Mouse (Mus musculus) cortical plate, adult 2 months (tissue): ENCODE data around the gene Gm10643. TPM values are rescaled to one million over a fixed set of nuclear protein-coding genes. Genes with fewer than 3 reads are reported as not detected.

ENCODE experiments used
- H3K27ac ChIP-seq: fragments of 200-500 bp; 2 replicates; pipeline ENCODE4 v1.5.1; 2012; ENCODE audit warnings: low read length, control low read depth, inconsistent platforms; ENCODE audit not compliant: insufficient read depth
- H3K4me1 ChIP-seq: fragments of 200-500 bp; 2 replicates; pipeline ENCODE4 v1.6.1; 2011; ENCODE audit warnings: low read length; ENCODE audit not compliant: control insufficient read depth, insufficient read depth
- H3K4me3 ChIP-seq: fragments of 200-500 bp; 2 replicates; pipeline ENCODE4 v1.5.1; 2011; ENCODE audit warnings: mild to moderate bottlenecking, low read length, control low read depth; ENCODE audit not compliant: insufficient read depth
- CTCF ChIP-seq: fragments of 200-500 bp; IDR thresholded peaks from 2 replicates; pipeline ENCODE4 v1.5.1; 2011; ENCODE audit warnings: mild to moderate bottlenecking, control low read depth, low read length; ENCODE audit not compliant: insufficient read depth; ENCODE audit errors: extremely low read depth
- POLR2A ChIP-seq: fragments of 200-500 bp; IDR thresholded peaks from 2 replicates; pipeline ENCODE4 v1.6.1; 2011; ENCODE audit warnings: mild to moderate bottlenecking, low read length, control low read depth; ENCODE audit not compliant: insufficient read depth; ENCODE audit errors: extremely low read depth
- polyA plus RNA-seq: library from polyadenylated mRNA; depleted of rRNA; stranded (reverse); fragments of >200 nt; gene quantifications from 2 replicates; pipeline ENCODE4 v1.2.3, GENCODE M21; 2012; rRNA removed

Gm10643 gene
- polyA plus RNA-seq, 1 experiment, result 3.6 TPM

DNA sequence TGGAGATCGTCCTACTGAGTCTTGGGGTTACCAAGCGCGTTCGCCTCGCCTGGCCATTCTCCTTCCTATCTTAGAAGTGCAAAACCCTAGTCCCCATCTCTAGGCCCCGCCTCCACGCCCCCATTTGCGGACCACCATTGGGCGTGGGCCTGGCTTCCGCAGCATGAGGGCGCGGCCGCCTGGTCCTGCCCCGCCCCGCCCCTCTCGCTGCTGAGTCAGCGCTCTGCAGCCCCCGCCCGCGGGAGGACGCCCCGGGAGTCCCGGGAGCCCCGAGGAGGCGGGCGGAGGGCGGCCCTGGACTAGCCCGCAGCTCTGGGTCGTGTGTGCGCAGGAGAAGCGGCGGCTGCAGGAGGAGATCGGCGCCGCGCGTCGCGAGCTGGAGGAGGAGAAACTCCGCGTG lies 39.1 kb downstream of the Gm10643 start:
- Histone ChIP-seq H3K4me1 (no peaks in the 10 kb centered on the region), H3K4me3 (peak overlapping the region; percentile 10), H3K27ac (no peak overlapping the region)
- TF ChIP-seq POLR2A, result no peak
- no peak for TF ChIP-seq CTCF

DNA sequence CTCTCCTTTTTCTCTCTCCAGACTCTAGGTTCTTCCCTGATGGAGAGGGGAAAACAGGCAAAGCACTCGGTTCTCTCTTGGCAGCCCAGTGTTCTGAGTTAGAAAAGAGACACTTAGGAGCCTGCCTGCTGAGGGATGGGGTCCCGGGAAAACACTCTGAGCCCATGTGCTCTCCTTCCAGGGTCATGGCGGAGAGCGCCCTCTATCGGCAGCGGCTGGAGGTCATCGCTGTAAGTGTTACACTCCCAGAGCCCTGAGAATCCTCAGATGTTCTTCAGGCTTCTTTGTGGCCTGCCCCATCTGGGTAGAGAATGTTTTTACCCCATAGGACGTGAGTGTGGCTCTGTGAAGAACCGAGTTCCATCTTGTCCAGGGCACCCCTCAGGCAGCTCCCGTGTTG lies 40.8 kb downstream of the Gm10643 start:
- Histone ChIP-seq H3K27ac (no peak overlapping the region), H3K4me3 (no peak overlapping the region), H3K4me1 (no peaks in the 10 kb centered on the region)
- peak; percentile 32; the same call in 1 of the 2 replicates for TF ChIP-seq CTCF
- TF ChIP-seq POLR2A, result no peak

DNA sequence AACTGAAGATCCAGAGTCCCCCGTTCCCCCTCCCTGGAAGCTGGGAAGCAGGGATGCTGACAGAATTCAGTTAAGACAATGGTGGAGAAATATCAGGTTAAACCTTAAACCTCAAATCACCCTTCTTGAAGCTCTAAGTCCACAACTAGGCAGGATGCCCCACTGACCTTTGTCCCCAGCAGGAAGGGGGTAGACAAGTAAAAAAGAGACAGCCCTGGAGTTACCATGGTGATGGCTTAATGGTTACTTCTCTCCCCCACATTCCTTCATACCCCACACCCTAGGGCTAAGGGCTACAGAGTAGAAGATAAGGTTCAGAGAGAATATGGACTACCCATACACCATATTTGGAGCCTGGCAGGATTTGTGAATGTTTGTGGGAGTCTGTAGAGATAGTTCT lies 41.3 kb downstream of the Gm10643 start:
- H3K4me1 ChIP-seq, result no peaks in the 10 kb centered on the region
- no peak overlapping the region for H3K27ac ChIP-seq
- no peak overlapping the region for H3K4me3 ChIP-seq
- TF ChIP-seq POLR2A, result no peak
- no peak for TF ChIP-seq CTCF

DNA sequence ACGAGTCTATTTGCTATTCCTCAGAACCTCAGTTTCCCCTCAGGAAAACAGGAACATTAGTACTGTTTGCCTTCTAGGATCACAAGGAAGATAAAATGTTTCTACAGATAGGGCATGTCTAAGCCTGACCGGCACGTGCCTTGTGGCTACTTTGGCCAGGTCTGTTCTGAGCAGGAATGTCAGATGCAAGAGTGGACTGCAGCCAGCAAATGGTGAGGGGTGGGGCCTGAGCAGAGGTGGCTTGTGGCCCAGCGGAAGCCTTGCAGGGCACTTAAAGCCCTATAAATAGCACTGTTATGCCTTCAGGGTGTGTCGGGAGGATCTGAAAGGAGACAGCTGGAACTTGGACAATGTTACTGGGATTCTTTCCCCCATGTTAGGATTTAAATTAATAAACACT lies 41.9 kb downstream of the Gm10643 start:
- H3K4me1 ChIP-seq, result no peaks in the 10 kb centered on the region
- H3K4me3 ChIP-seq, result no peak overlapping the region
- no peak for TF ChIP-seq CTCF
- no peak for TF ChIP-seq POLR2A
- H3K27ac ChIP-seq, result no peak overlapping the region

DNA sequence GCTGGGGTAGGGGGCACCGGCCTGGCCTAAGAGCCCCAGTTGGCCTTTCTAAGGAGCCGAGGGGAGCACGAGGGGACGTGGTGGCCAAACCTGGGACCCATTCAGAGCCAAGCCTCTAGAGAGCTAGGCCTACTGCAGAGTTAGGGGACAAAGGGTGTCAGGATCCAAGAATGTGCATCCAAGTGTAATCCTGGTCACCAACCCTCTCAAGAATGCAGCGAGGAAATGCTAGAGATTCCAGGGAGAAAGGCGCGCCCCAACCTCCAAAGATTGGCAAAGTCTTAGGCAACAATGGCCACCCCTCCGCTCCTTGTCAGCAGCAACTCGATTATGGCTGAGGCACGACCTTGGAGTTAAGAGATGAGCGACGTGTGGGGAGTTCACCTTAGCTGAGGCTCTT lies 43.4 kb downstream of the Gm10643 start:
- H3K4me3 ChIP-seq, result no peak overlapping the region
- no peaks in the 10 kb centered on the region for H3K4me1 ChIP-seq
- H3K27ac ChIP-seq, result no peak overlapping the region
- TF ChIP-seq CTCF, result no peak
- no peak for TF ChIP-seq POLR2A

DNA sequence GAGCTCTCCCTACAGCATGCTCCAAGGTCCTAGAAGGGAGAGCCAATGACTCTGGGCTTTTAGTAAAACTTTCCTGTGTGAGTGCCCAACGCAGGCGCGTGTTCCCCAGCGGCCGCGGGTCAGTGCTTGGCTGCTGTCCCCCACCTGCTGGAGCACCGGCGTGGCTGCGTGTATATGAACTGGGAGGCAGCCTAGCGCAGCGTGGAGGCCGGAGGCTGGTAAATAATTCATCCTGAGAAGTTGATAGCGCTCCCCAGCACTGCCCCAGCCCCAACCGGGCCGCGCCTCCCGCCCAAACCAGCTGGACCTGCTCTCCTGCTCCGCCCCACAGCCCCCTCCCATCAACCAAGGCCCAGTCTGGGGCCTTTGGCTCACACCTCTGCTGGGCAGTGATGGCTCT lies 43.8 kb downstream of the Gm10643 start, which contains the start of gene Palm3:
Gene Palm3 (plus strand): TSS at position 376 of the 400 bp plus-strand sequence.
- Histone ChIP-seq H3K27ac (no peak within 1 kb of the TSS), H3K4me1 (no peaks in the 10 kb centered on the region), H3K4me3 (no peak within 1 kb of the TSS)
- no peak for TF ChIP-seq CTCF
- TF ChIP-seq POLR2A, result no peak

DNA sequence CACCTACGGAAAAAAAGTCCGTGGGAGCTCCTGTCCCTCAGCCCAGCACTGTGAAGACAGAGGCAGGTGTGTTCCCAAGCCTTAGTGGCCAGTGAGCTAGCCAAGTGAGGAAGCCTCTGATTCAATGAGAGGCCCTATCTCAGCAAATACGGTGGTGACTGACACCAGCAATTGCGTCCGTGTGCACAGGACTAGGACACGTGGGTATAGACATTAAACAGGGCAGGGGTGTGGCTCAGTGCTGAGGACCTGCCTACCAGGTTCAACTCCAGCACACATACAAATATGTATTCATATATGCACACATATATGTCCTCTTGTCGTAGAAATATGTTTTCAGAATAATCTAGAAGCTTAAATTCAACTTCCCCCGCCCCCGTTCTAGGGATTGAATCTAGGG lies 45.2 kb downstream of the Gm10643 start:
- TF ChIP-seq CTCF (no peak), POLR2A (no peak)
- Histone ChIP-seq H3K4me1 (no peaks in the 10 kb centered on the region), H3K27ac (no peak overlapping the region), H3K4me3 (no peak overlapping the region)

DNA sequence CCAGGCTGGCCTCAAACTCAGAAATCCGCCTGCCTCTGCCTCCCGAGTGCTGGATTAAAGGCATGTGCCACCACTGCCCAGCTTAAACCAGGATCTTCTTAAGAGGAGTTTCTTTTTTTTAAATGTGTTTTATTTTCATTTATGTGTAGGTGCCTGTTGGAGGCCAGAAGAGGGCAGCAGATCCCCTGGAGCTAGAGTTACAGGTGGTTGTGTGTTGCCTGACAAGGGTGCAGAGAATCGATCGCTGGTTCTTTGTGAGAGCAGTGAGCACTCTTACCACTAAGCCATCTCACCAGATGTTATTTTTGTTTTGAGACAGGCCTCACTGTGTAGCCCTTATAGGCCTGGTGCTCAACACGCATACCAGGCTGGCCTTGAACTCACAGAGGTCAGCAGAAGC lies 49.1 kb downstream of the Gm10643 start:
- Histone ChIP-seq H3K4me3 (no peak overlapping the region), H3K4me1 (no peaks in the 10 kb centered on the region; the same call in 1 of the 2 replicates), H3K27ac (no peak overlapping the region)
- TF ChIP-seq CTCF (no peak), POLR2A (no peak)

Other genes starting within 250 kb of the Gm10643 start
- gene Adgrl1, start 165.0 kb downstream of the Gm10643 start, polyA plus RNA-seq, result 236 and 241 TPM in 2 replicates
- gene Gm10644, start 109.9 kb downstream of the Gm10643 start, polyA plus RNA-seq, result 0.52 and 0.62 TPM in 2 replicates
- gene Asf1b, start 109.6 kb downstream of the Gm10643 start, polyA plus RNA-seq, result 1.2 and 1.4 TPM in 2 replicates
- gene Prkaca, start 92.1 kb downstream of the Gm10643 start, polyA plus RNA-seq, result 181 and 183 TPM in 2 replicates
- 42.4 and 48.4 TPM in 2 replicates for gene Samd1, start 67.5 kb downstream of the Gm10643 start, polyA plus RNA-seq
- gene 1700067K01Rik, start 63.6 kb downstream of the Gm10643 start, polyA plus RNA-seq, result 0.13 and 0.21 TPM in 2 replicates
- gene 2210011C24Rik, start 53.0 kb downstream of the Gm10643 start, polyA plus RNA-seq, result 0.87 and 1.4 TPM in 2 replicates
- gene Palm3, start 43.7 kb downstream of the Gm10643 start, polyA plus RNA-seq, result 2.4 and 2.5 TPM in 2 replicates
- 0.33 and 0.40 TPM in 2 replicates for gene Il27ra, start 22.5 kb downstream of the Gm10643 start, polyA plus RNA-seq
- gene Rln3, start 20.1 kb downstream of the Gm10643 start, polyA plus RNA-seq, result not detected in 2 replicates
- gene Rfx1, start 1.7 kb upstream of the Gm10643 start, polyA plus RNA-seq, result 28.0 and 29.5 TPM in 2 replicates
- 29.9 and 33.2 TPM in 2 replicates for gene Dcaf15, start 39.6 kb upstream of the Gm10643 start, polyA plus RNA-seq
- not detected in 2 replicates for gene Podnl1, start 60.9 kb upstream of the Gm10643 start, polyA plus RNA-seq
- gene Cc2d1a, start 82.8 kb upstream of the Gm10643 start, polyA plus RNA-seq, result 38.0 and 42.3 TPM in 2 replicates
- gene 4930432K21Rik, start 82.9 kb upstream of the Gm10643 start, polyA plus RNA-seq, result 2.7 and 3.0 TPM in 2 replicates
- 1.8 and 3.6 TPM in 2 replicates for gene Nanos3, start 120.1 kb upstream of the Gm10643 start, polyA plus RNA-seq
- gene Zswim4, start 171.9 kb upstream of the Gm10643 start, polyA plus RNA-seq, result 12.2 and 13.6 TPM in 2 replicates
- 202 and 213 TPM in 2 replicates for gene D8Ertd738e, start 184.6 kb upstream of the Gm10643 start, polyA plus RNA-seq
- gene Mri1, start 192.2 kb upstream of the Gm10643 start, polyA plus RNA-seq, result 25.0 and 25.2 TPM in 2 replicates
- gene Ccdc130, start 205.2 kb upstream of the Gm10643 start, polyA plus RNA-seq, result 42.5 and 45.4 TPM in 2 replicates